Mouse (Mus musculus) hindbrain, postnatal 0 days (tissue): ENCODE data around the gene Rbfox1. TPM values are rescaled to one million over a fixed set of nuclear protein-coding genes. Genes with fewer than 3 reads are reported as not detected.
A peak's percentile ranks its signal among the peaks of the same experiment; 100 is the strongest.

ENCODE experiments used
- ATAC-seq: fragments of 200-750 bp; cut with Nextera tagmentation; 2 replicates; pipeline ENCODE4 v1.8.0; 2017; ENCODE audit warnings: mild to moderate bottlenecking, moderate TSS enrichment, moderate library complexity
- DNase-seq: peaks from one replicate; pipeline ENCODE4 v3.0.0-alpha.2; 2015; ENCODE audit warnings: low spot score
- H3K27ac ChIP-seq: fragments of 300-500 bp; sonication (generic); 2 replicates; pipeline ENCODE4 v1.5.1; 2014; ENCODE audit warnings: mild to moderate bottlenecking
- H3K27me3 ChIP-seq: fragments of 300-500 bp; sonication (generic); 2 replicates; pipeline ENCODE4 v1.6.1; 2014; ENCODE audit warnings: low read length, mixed read lengths; ENCODE audit not compliant: insufficient read depth
- H3K36me3 ChIP-seq: fragments of 300-500 bp; sonication (generic); 2 replicates; pipeline ENCODE4 v1.6.1; 2014; ENCODE audit warnings: low read length, mixed read lengths; ENCODE audit not compliant: insufficient read depth
- H3K4me1 ChIP-seq: fragments of 300-500 bp; sonication (generic); 2 replicates; pipeline ENCODE4 v1.6.1; 2014; ENCODE audit warnings: antibody characterized with exemption, low read length, mixed read lengths; ENCODE audit not compliant: insufficient read depth
- H3K4me2 ChIP-seq: fragments of 300-500 bp; sonication (generic); 2 replicates; pipeline ENCODE4 v1.6.1; 2014; ENCODE audit warnings: low read depth, mild to moderate bottlenecking, low read length, moderate library complexity, mixed read lengths
- H3K4me3 ChIP-seq: fragments of 300-500 bp; sonication (generic); 2 replicates; pipeline ENCODE4 v1.5.1; 2014; ENCODE audit warnings: low read length
- H3K9ac ChIP-seq: fragments of 300-500 bp; sonication (generic); replicated peaks from 2 replicates; pipeline ENCODE4 v1.6.1; 2014; ENCODE audit warnings: mild to moderate bottlenecking, low read length, moderate library complexity, mixed read lengths
- H3K9me3 ChIP-seq: fragments of 300-500 bp; sonication (generic); 2 replicates; pipeline ENCODE4 v1.6.1; 2016; ENCODE audit warnings: low read length, mixed read lengths
- CTCF ChIP-seq: IDR thresholded peaks from 2 replicates; pipeline ENCODE4 v1.5.1; 2016; ENCODE audit warnings: antibody characterized with exemption, control low read depth, low read depth
- WGBS: fragments of 180-500 bp; shearing (Covaris S2); extraction: QIAGEN DNeasy Blood & Tissue Kit; methylation state at CpG from one replicate; pipeline ENCODE4 v1.1.7; 2014; 5-methylcytosine and 5-hydroxymethylcytosine counted together
- polyA plus RNA-seq: library from polyadenylated mRNA; unstranded; fragments of >200 nt; fragmentation: Nextera tagmentation; extraction: Ambion mirVana; gene quantifications from 2 replicates; pipeline ENCODE4 v1.2.1, GENCODE M21; 2015
- total RNA-seq: library from RNA; depleted of rRNA; stranded (reverse); fragments of >200 nt; gene quantifications from 2 replicates; pipeline ENCODE4 v1.2.3, GENCODE M21; 2014

Gene Rbfox1
- total and polyA plus RNA-seq, 2 experiments from 2014 or later, result 158 to 204 TPM

GRCm38 (mm10) chr16:6962508-6962907 is 1077.4 kb downstream of the Rbfox1 start:
- Histone ChIP-seq H3K4me1 (0 out of 2 replicates have a peak, but pooled peaks cover 4% of the 10 kb centered on the region), H3K4me3 (no peak overlapping the region), H3K36me3 (no peaks in the 10 kb centered on the region), H3K27me3 (no peaks in the 10 kb centered on the region), H3K9me3 (no peaks in the 10 kb centered on the region), H3K27ac (no peak overlapping the region), H3K9ac (no peak overlapping the region), H3K4me2 (no peak overlapping the region)
- 30% methylated on average over 5 of the region's 5 CpGs for WGBS
- DNase-seq (peak; percentile 15), ATAC-seq (no peak)
- TF ChIP-seq CTCF, result no peak

DNA sequence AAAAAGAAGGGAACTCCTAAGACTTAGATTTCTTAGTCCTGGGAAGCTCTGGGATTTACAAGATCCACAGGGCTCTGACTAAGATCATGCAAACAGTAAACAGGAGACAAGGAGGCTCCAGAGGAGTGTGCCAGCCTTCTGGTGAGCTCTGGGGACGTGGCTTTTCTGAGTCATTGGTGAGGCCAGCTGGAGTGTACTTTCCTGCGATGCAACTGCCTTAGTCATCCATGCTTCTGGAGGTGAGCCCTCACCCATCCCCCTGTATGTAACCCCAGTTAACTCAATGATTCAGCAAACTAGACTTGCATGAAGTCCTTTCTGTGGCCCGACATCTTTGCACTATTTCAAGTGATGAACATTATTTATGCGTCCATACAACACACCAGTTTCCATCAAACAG is 1078.4 kb downstream of the Rbfox1 start:
- WGBS, result 65% methylated on average over 4 of the region's 4 CpGs
- Histone ChIP-seq H3K27me3 (no peaks in the 10 kb centered on the region), H3K9ac (no peak overlapping the region), H3K9me3 (no peaks in the 10 kb centered on the region), H3K4me2 (no peak overlapping the region), H3K4me3 (no peak overlapping the region), H3K27ac (no peak overlapping the region), H3K4me1 (0 out of 2 replicates have a peak, but pooled peaks cover 4% of the 10 kb centered on the region), H3K36me3 (no peaks in the 10 kb centered on the region)
- ATAC-seq, result no peak
- DNase-seq, result no peak
- TF ChIP-seq CTCF, result no peak

GRCm38 (mm10) chr16:6964720-6965583 is 1079.8 kb downstream of the Rbfox1 start:
- 18% methylated on average over 8 of the region's 8 CpGs for WGBS
- Histone ChIP-seq H3K9me3 (no peaks in the 10 kb centered on the region), H3K4me1 (0 out of 2 replicates have a peak, but pooled peaks cover 4% of the 10 kb centered on the region), H3K9ac (no peak overlapping the region), H3K4me2 (no peak overlapping the region), H3K27ac (no peak overlapping the region), H3K27me3 (no peaks in the 10 kb centered on the region), H3K36me3 (no peaks in the 10 kb centered on the region), H3K4me3 (no peak overlapping the region)
- no peak for TF ChIP-seq CTCF
- DNase-seq (no peak), ATAC-seq (no peak)

- DNase-seq (no peak), ATAC-seq (no peak)
- no peak overlapping the region for H3K4me3 ChIP-seq
- H3K4me2 ChIP-seq, result no peak overlapping the region
- H3K27ac ChIP-seq, result no peak overlapping the region
- no peak for TF ChIP-seq CTCF
- WGBS, result 58% methylated on average over 4 of the region's 4 CpGs
- no peak overlapping the region for H3K9ac ChIP-seq
- no peaks in the 10 kb centered on the region for H3K9me3 ChIP-seq
- H3K4me1 ChIP-seq, result no peaks in the 10 kb centered on the region
- no peaks in the 10 kb centered on the region for H3K27me3 ChIP-seq
- H3K36me3 ChIP-seq, result no peaks in the 10 kb centered on the region
Observed at GRCm38 (mm10) chr16:6969986-6970385, 1084.8 kb downstream of the Rbfox1 start.

DNA sequence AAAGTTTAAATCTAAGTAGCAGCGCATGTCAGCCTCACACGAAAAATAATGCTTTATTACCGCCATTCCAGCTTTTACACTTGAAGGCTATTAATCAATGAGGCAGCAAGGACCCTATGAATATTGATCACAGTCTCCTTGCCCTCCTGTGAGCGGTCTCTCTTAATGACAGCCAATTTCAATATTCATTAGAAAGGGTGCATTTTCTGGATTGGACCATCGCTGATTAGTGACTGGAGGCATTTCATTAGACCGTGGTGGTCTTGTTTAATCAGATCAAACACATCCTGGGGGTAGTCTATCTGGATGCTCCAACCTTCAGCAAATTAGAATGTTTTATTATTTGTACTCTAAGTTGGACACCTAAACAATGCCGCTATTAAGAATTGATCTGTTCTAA is 1091.2 kb downstream of the Rbfox1 start:
- WGBS, result 58% methylated on average over 7 of the region's 7 CpGs
- ATAC-seq, result no peak
- TF ChIP-seq CTCF, result no peak

DNA sequence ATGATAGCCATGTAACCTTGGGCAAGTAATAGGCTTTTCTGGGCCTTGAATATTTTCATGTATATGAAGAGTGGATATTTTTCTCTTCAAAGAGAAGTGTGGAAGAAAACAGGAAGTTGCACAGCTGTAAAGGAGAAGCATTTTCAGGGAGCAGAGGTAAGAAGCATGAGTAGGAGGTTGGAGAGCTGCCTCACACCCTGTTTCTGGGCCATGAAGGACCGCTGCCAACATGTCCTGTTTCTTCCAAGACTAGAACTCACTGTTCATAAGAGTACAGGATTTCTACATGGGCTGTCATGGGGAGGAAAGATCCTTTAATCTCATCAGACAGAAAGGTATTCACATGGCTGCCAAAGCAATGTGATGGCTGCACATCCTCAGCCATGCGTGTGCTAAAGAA is 1098.8 kb downstream of the Rbfox1 start:
- no peaks in the 10 kb centered on the region for H3K27me3 ChIP-seq
- 90% methylated on average over 2 of the region's 2 CpGs for WGBS
- ATAC-seq, result no peak

More for the DNA sequence above, 1091.2 kb downstream of the Rbfox1 start:
- Histone ChIP-seq H3K27me3 (no peaks in the 10 kb centered on the region), H3K27ac (no peak overlapping the region), H3K4me2 (no peak overlapping the region), H3K4me3 (no peak overlapping the region), H3K9ac (no peak overlapping the region), H3K36me3 (no peaks in the 10 kb centered on the region), H3K4me1 (no peaks in the 10 kb centered on the region), H3K9me3 (no peaks in the 10 kb centered on the region)
- DNase-seq, result no peak

DNA sequence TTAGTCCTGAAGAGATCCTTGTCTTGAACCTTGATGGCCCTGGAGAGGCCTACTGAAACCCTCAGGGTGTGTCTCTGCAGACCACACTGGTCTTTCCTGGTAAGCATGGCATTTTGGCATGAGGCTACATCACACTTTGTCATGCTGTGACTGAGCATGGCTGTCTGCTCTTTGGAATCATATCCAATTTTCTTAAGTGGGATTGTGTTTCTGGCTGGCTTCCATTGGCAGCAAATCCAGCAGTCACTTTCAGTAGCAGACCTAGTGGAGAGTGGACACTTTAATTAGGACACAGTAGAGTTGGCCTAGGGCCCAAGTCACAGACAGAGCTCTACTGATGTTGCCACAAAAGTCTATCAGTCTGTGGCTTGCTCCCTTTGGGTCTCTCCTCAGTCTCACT is 1100.9 kb downstream of the Rbfox1 start:
- Histone ChIP-seq H3K36me3 (no peaks in the 10 kb centered on the region), H3K9me3 (no peaks in the 10 kb centered on the region), H3K27ac (no peak overlapping the region), H3K4me3 (no peak overlapping the region), H3K9ac (no peak overlapping the region), H3K4me2 (no peak overlapping the region), H3K27me3 (no peaks in the 10 kb centered on the region), H3K4me1 (no peaks in the 10 kb centered on the region)
- TF ChIP-seq CTCF, result no peak
- ATAC-seq, result peak; percentile 88
- DNase-seq, result peak; percentile 90

More for the DNA sequence above, 1098.8 kb downstream of the Rbfox1 start:
- H3K36me3 ChIP-seq, result no peaks in the 10 kb centered on the region
- no peaks in the 10 kb centered on the region for H3K9me3 ChIP-seq
- DNase-seq, result no peak
- no peaks in the 10 kb centered on the region for H3K4me1 ChIP-seq
- H3K27ac ChIP-seq, result no peak overlapping the region
- no peak overlapping the region for H3K4me3 ChIP-seq
- no peak for TF ChIP-seq CTCF
- H3K9ac ChIP-seq, result no peak overlapping the region
- no peak overlapping the region for H3K4me2 ChIP-seq
